Mouse (Mus musculus) lung, postnatal 0 days (tissue): ENCODE data around the gene Nrcam. TPM values are rescaled to one million over a fixed set of nuclear protein-coding genes. Genes with fewer than 3 reads are reported as not detected.
A peak's percentile ranks its signal among the peaks of the same experiment; 100 is the strongest.
"Not testable (repeated sequence)": the region's sequence is repeated elsewhere in the genome, so short reads cannot be mapped to it uniquely, and the experiment has no call there.

ENCODE experiments used
- ATAC-seq: fragments of 200-750 bp; cut with Nextera tagmentation; 2 replicates; pipeline ENCODE4 v1.8.0; 2017; ENCODE audit warnings: moderate library complexity
- DNase-seq: peaks from one replicate; pipeline ENCODE4 v3.0.0-alpha.2; 2016; ENCODE audit warnings: low spot score
- H3K27ac ChIP-seq: fragments of 300-500 bp; sonication (generic); 2 replicates; pipeline ENCODE4 v1.5.1; 2014; ENCODE audit warnings: antibody characterized with exemption, mild to moderate bottlenecking, low read length, mixed read lengths
- H3K27me3 ChIP-seq: fragments of 300-500 bp; sonication (generic); replicated peaks from 2 replicates; pipeline ENCODE4 v1.6.1; 2014; ENCODE audit warnings: low read length, mixed read lengths; ENCODE audit not compliant: insufficient read depth
- H3K36me3 ChIP-seq: fragments of 300-500 bp; sonication (generic); 2 replicates; pipeline ENCODE4 v1.6.1; 2014; ENCODE audit warnings: low read length, mixed read lengths; ENCODE audit not compliant: insufficient read depth
- H3K4me1 ChIP-seq: fragments of 300-500 bp; sonication (generic); 2 replicates; pipeline ENCODE4 v1.6.1; 2014; ENCODE audit warnings: antibody characterized with exemption, low read depth, low read length, mixed read lengths; ENCODE audit not compliant: insufficient read depth
- H3K4me2 ChIP-seq: fragments of 300-500 bp; sonication (generic); replicated peaks from 2 replicates; pipeline ENCODE4 v1.6.1; 2014; ENCODE audit warnings: low read depth, mild to moderate bottlenecking, low read length, moderate library complexity, mixed read lengths
- H3K4me3 ChIP-seq: fragments of 300-500 bp; sonication (generic); 2 replicates; pipeline ENCODE4 v1.5.1; 2014; ENCODE audit warnings: low read depth, low read length
- H3K9ac ChIP-seq: fragments of 300-500 bp; sonication (generic); replicated peaks from 2 replicates; pipeline ENCODE4 v1.6.1; 2014; ENCODE audit warnings: low read depth, mild to moderate bottlenecking
- H3K9me3 ChIP-seq: fragments of 300-500 bp; sonication (generic); 2 replicates; pipeline ENCODE4 v1.6.1; 2016; ENCODE audit warnings: low read length, mixed read lengths
- CTCF ChIP-seq: IDR thresholded peaks from 2 replicates; pipeline ENCODE4 v1.5.1; 2016; ENCODE audit warnings: antibody characterized with exemption, mild to moderate bottlenecking
- EP300 ChIP-seq: IDR thresholded peaks from 2 replicates; pipeline ENCODE4 v1.6.1; 2016; ENCODE audit warnings: antibody characterized with exemption, mild to moderate bottlenecking, control low read depth
- WGBS: fragments of 180-500 bp; shearing (Covaris S2); extraction: QIAGEN DNeasy Blood & Tissue Kit; methylation state at CpG from one replicate; pipeline ENCODE4 v1.1.7; 2014; 5-methylcytosine and 5-hydroxymethylcytosine counted together
- polyA plus RNA-seq: library from polyadenylated mRNA; unstranded; fragments of >200 nt; fragmentation: Nextera tagmentation; extraction: Ambion mirVana; gene quantifications from 2 replicates; pipeline ENCODE4 v1.2.1, GENCODE M21; 2015

Gene Nrcam
- polyA plus RNA-seq: 10.3 and 12.8 TPM in 2 replicates

GRCm38 (mm10) chr12:44328381-44329315 lies at the start of gene Nrcam:
Gene Nrcam, plus strand, starts transcription at chr12:44328885.
- peaks cover 7% of the 10 kb centered on the region; the same call in 1 of the 2 replicates for H3K4me1 ChIP-seq
- H3K27me3 ChIP-seq: 0 out of 2 replicates have a peak, but pooled peaks cover 6% of the 10 kb centered on the region
- DNase-seq (peak; percentile 63), ATAC-seq (peak; percentile 77)
- peak within 1 kb of the TSS; percentile 26 for H3K9ac ChIP-seq
- TF ChIP-seq EP300: no peak
- no peak for TF ChIP-seq CTCF
- H3K27ac ChIP-seq: no peak within 1 kb of the TSS
- H3K36me3 ChIP-seq: no peaks in the 10 kb centered on the region
- H3K4me2 ChIP-seq: peak within 1 kb of the TSS; percentile 95
- peak within 1 kb of the TSS; percentile 58 for H3K4me3 ChIP-seq
- WGBS: 3% methylated on average over 62 of the region's 74 CpGs
- no peaks in the 10 kb centered on the region for H3K9me3 ChIP-seq

GRCm38 (mm10) chr12:44280147-44280546 lies 48.5 kb upstream of the Nrcam start:
- WGBS: 70% methylated on average over 2 of the region's 2 CpGs
- not testable (repeated sequence) for H3K4me1 ChIP-seq, H3K9me3 ChIP-seq, H3K27me3 ChIP-seq, H3K9ac ChIP-seq, H3K4me2 ChIP-seq, H3K36me3 ChIP-seq, H3K27ac ChIP-seq, H3K4me3 ChIP-seq, ATAC-seq, DNase-seq

- no peak for ATAC-seq
- H3K9me3 ChIP-seq: no peaks in the 10 kb centered on the region
- no peak overlapping the region for H3K27ac ChIP-seq
- DNase-seq: no peak
- H3K4me2 ChIP-seq: no peak overlapping the region
- no peak overlapping the region for H3K9ac ChIP-seq
- no peaks in the 10 kb centered on the region for H3K4me1 ChIP-seq
- no peak overlapping the region for H3K4me3 ChIP-seq
- no peak for TF ChIP-seq CTCF
- TF ChIP-seq EP300: no peak
- 68% methylated on average over 3 of the region's 3 CpGs for WGBS
- H3K27me3 ChIP-seq: no peaks in the 10 kb centered on the region
- 0 out of 2 replicates have a peak, but pooled peaks cover 8% of the 10 kb centered on the region for H3K36me3 ChIP-seq
These were observed 47.2 kb upstream of the Nrcam start for GRCm38 (mm10) chr12:44281534-44281933.

GRCm38 (mm10) chr12:44283378-44283777 lies 45.3 kb upstream of the Nrcam start:
- whole genome bisulfite sequencing: 44% methylated on average over 9 of the region's 9 CpGs
- Histone ChIP-seq H3K9ac (no peak overlapping the region), H3K4me2 (no peak overlapping the region), H3K27me3 (no peaks in the 10 kb centered on the region), H3K36me3 (0 out of 2 replicates have a peak, but pooled peaks cover 8% of the 10 kb centered on the region), H3K9me3 (no peaks in the 10 kb centered on the region), H3K4me1 (no peaks in the 10 kb centered on the region), H3K27ac (no peak overlapping the region), H3K4me3 (no peak overlapping the region)
- DNase-seq (peak; percentile 20), ATAC-seq (no peak)
- no peak for TF ChIP-seq EP300
- TF ChIP-seq CTCF: no peak

GRCm38 (mm10) chr12:44286992-44287391 lies 41.7 kb upstream of the Nrcam start:
- H3K9ac ChIP-seq: no peak overlapping the region
- H3K9me3 ChIP-seq: no peaks in the 10 kb centered on the region
- H3K4me3 ChIP-seq: no peak overlapping the region
- WGBS: 93% methylated on average over 8 of the region's 8 CpGs
- H3K4me1 ChIP-seq: no peaks in the 10 kb centered on the region
- no peak for ATAC-seq
- DNase-seq: no peak
- no peak overlapping the region for H3K4me2 ChIP-seq
- H3K27ac ChIP-seq: no peak overlapping the region
- H3K36me3 ChIP-seq: peaks cover 19% of the 10 kb centered on the region; the same call in 1 of the 2 replicates
- H3K27me3 ChIP-seq: no peaks in the 10 kb centered on the region
- TF ChIP-seq CTCF (no peak), EP300 (no peak)

GRCm38 (mm10) chr12:44292281-44292680 lies 36.4 kb upstream of the Nrcam start:
- H3K9me3 ChIP-seq: no peaks in the 10 kb centered on the region
- H3K27me3 ChIP-seq: no peaks in the 10 kb centered on the region
- ATAC-seq (peak; percentile 38; the same call in 1 of the 2 replicates), DNase-seq (peak; percentile 83)
- peaks cover 11% of the 10 kb centered on the region; the same call in 1 of the 2 replicates for H3K36me3 ChIP-seq
- no peak overlapping the region for H3K9ac ChIP-seq
- no peak overlapping the region for H3K4me3 ChIP-seq
- H3K27ac ChIP-seq: no peak overlapping the region
- TF ChIP-seq EP300 (no peak), CTCF (peak; percentile 86)
- H3K4me2 ChIP-seq: no peak overlapping the region
- no peaks in the 10 kb centered on the region for H3K4me1 ChIP-seq
